Mouse (Mus musculus) kidney, embryonic 15.5 days (tissue): ENCODE data around the gene Lamtor4. TPM values are rescaled to one million over a fixed set of nuclear protein-coding genes. Genes with fewer than 3 reads are reported as not detected.

Source experiments
- ATAC-seq: fragments of 200-750 bp; cut with Nextera tagmentation; replicated peaks from 2 replicates; pipeline ENCODE4 v1.8.0; 2017; ENCODE audit warnings: moderate TSS enrichment; ENCODE audit not compliant: low FRiP score
- H3K27ac ChIP-seq: fragments of 300-500 bp; sonication (generic); 2 replicates; pipeline ENCODE4 v1.5.1; 2015; ENCODE audit warnings: mild to moderate bottlenecking, inconsistent platforms
- H3K27me3 ChIP-seq: fragments of 300-500 bp; sonication (generic); 2 replicates; pipeline ENCODE4 v1.6.1; 2015; ENCODE audit warnings: inconsistent platforms
- H3K36me3 ChIP-seq: fragments of 300-500 bp; sonication (generic); 2 replicates; pipeline ENCODE4 v1.6.1; 2015; ENCODE audit warnings: inconsistent platforms
- H3K4me1 ChIP-seq: fragments of 300-500 bp; sonication (generic); 2 replicates; pipeline ENCODE4 v1.6.1; 2015; ENCODE audit warnings: inconsistent platforms
- H3K4me2 ChIP-seq: fragments of 300-500 bp; sonication (generic); 2 replicates; pipeline ENCODE4 v1.6.1; 2015; ENCODE audit warnings: moderate library complexity, mild to moderate bottlenecking, inconsistent platforms
- H3K4me3 ChIP-seq: fragments of 300-500 bp; sonication (generic); replicated peaks from 2 replicates; pipeline ENCODE4 v1.5.1; 2015; ENCODE audit warnings: mild to moderate bottlenecking, inconsistent platforms
- H3K9ac ChIP-seq: fragments of 300-500 bp; sonication (generic); 2 replicates; pipeline ENCODE4 v1.6.1; 2015; ENCODE audit warnings: mild to moderate bottlenecking, inconsistent platforms
- H3K9me3 ChIP-seq: fragments of 300-500 bp; sonication (generic); replicated peaks from 2 replicates; pipeline ENCODE4 v1.6.1; 2016; ENCODE audit warnings: inconsistent platforms
- WGBS: fragments of 180-500 bp; shearing (Covaris S2); methylation state at CpG from one replicate; pipeline ENCODE4 v1.1.7; 2015; ENCODE audit warnings: mixed read lengths; 5-methylcytosine and 5-hydroxymethylcytosine counted together
- polyA plus RNA-seq: library from polyadenylated mRNA; unstranded; fragments of >200 nt; fragmentation: Nextera tagmentation; extraction: Ambion mirVana; gene quantifications from 2 replicates; pipeline ENCODE4 v1.2.1, GENCODE M21; 2015

Gene Lamtor4
- polyA plus RNA-seq, 1 experiment from 2014 or later, result 57.8 TPM

DNA sequence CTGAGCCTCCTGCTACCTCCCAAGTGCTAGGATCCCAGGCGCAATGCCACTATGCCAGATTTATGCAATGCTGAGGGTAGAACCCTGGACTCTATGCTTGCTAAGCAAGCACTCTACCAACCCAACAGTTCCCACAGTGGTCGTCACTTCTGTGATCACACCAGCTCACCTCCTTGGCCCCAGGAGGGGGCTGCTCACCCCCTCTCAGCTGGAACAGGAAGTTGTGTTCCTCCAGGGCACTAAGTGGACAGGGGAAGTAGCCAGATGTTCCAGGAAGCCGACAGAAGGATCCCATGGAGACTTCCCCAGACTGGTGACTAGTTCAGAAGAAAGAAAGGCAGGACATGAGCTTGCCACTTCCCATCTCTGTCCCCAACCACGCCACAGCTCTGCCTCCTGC, 6.7 kb downstream of the Lamtor4 start:
- peaks cover 60% of the 10 kb centered on the region for H3K36me3 ChIP-seq
- no peaks in the 10 kb centered on the region for H3K9me3 ChIP-seq
- H3K4me1 ChIP-seq, result peaks cover 37% of the 10 kb centered on the region
- peak overlapping the region; percentile 85 for H3K4me2 ChIP-seq
- H3K4me3 ChIP-seq, result 0 out of 2 replicates have a peak overlapping the region, but pooled peaks have one; percentile 79
- H3K27ac ChIP-seq, result no peak overlapping the region
- no peak overlapping the region for H3K9ac ChIP-seq
- no peaks in the 10 kb centered on the region for H3K27me3 ChIP-seq
- 72% methylated on average over 4 of the region's 4 CpGs for WGBS
- ATAC-seq, result no peak

DNA sequence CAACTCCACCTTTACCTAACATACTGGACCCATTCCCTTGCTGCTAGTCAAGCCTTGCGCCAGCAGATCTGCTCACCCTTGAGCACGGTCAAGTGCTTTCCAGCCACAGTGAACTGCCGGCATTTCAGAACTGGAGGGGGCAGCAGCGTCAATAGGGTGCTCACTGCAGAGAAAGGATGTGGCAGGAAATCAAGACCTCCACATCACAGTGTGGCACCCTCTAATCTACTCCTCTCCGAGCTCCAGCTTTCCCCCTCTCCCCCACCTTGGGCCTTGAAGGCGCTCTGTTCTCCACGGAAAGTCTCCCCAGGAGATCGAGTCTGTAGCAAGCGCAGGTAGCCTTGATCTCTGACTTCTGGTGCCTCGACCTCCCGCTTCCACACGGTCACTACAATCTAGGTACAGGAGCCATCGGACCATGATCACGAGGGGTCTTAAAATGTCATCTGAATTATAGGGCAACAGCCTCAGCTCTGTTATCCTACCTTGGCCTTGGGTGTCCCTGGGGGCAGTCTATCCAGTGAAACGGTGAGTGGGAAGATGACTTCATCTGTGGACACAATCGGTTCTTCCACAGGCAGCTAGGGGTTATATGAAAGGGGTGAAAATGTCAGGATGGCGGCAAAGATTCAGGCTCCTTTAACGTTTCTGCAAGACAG, 7.4 kb downstream of the Lamtor4 start:
- Histone ChIP-seq H3K4me1 (peaks cover 37% of the 10 kb centered on the region), H3K27me3 (no peaks in the 10 kb centered on the region), H3K36me3 (peaks cover 58% of the 10 kb centered on the region), H3K27ac (no peak overlapping the region), H3K9ac (peak overlapping the region; percentile 92), H3K9me3 (no peaks in the 10 kb centered on the region), H3K4me3 (peak overlapping the region; percentile 79), H3K4me2 (peak overlapping the region; percentile 85)
- no peak for ATAC-seq
- WGBS, result 58% methylated on average over 18 of the region's 18 CpGs

DNA sequence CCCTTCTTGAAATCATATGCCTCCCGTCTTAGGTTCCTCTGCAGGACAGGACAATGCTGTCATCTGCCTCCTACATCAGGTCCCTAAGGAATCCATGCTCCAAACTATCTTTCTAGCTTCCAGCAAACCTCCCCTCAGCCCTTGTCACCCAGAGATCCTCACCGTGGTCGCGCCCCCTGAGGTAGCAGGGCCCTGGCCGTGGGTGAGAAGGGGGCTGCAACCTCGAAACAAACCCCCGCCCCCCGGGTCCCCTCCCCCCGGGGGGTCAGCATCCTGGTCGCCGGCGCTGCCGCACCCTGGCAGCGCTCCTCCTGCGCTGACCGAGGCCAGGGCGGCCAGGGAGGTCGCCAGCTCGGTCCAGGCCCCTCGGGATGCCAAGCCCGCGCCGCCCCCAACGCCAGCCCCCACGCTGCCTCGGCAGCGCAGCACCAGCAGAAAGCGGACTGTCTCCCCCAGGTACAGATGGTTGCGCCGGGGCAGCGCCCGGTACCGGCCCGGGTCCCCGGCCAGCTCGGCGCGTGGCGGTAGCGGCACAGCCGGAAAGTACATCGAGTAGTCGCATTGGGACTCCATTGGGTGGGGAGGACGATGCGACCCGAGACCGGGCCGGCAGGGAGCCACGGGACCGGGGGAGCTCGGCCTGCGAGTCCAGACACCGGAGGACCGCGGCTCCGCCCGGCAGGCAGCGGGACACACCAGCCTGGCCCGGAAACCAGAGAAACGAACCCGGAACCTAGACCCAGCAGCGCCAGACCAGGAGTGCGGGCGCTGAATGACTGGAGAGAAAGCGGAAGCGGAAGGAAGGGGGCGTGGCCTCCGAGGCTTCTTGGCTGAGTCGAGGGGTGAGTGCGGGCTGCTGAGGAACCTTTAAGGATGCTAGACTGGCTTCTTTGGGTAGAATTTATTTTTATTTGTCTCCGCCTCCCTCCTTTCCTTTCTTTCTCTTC, 8.3 kb downstream of the Lamtor4 start, which contains the start of gene BC037034:
Gene BC037034 (minus strand): TSS at position 774 of the 947 bp plus-strand sequence.
- ATAC-seq, result peak; percentile 92
- H3K4me3 ChIP-seq, result peak within 1 kb of the TSS; percentile 79
- peaks cover 37% of the 10 kb centered on the region for H3K4me1 ChIP-seq
- no peaks in the 10 kb centered on the region for H3K27me3 ChIP-seq
- no peaks in the 10 kb centered on the region for H3K9me3 ChIP-seq
- peak within 1 kb of the TSS; percentile 92 for H3K9ac ChIP-seq
- H3K27ac ChIP-seq, result peak within 1 kb of the TSS; percentile 82
- peaks cover 51% of the 10 kb centered on the region for H3K36me3 ChIP-seq
- WGBS, result under 1% methylated on average over 64 of the region's 71 CpGs
- H3K4me2 ChIP-seq, result peak within 1 kb of the TSS; percentile 85

DNA sequence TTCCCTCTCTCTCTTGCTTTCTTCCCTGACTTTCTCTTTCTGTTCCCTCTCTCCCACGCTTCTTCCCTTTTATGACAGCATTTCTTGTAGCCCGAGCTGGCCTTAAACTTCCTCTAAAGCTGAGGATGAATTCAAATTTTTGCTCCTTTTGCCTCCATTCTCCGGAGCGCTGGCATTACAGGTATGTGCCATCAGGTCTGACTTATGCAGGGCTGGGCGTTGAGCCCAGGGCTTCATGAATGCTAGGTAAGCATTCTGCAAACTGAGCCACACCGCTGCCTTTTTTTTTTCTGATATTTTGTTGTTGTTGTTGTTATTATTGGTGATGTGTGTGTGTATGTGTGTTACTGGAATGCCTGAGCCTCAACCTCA, 8.9 kb downstream of the Lamtor4 start:
- Histone ChIP-seq H3K4me1 (peaks cover 31% of the 10 kb centered on the region), H3K4me2 (peak overlapping the region; percentile 85), H3K9ac (peak overlapping the region; percentile 92), H3K9me3 (no peaks in the 10 kb centered on the region), H3K36me3 (peaks cover 44% of the 10 kb centered on the region), H3K27ac (peak overlapping the region; percentile 82), H3K27me3 (no peaks in the 10 kb centered on the region), H3K4me3 (peak overlapping the region; percentile 79)
- ATAC-seq, result no peak
- 10% methylated on average over 6 of the region's 6 CpGs for WGBS

DNA sequence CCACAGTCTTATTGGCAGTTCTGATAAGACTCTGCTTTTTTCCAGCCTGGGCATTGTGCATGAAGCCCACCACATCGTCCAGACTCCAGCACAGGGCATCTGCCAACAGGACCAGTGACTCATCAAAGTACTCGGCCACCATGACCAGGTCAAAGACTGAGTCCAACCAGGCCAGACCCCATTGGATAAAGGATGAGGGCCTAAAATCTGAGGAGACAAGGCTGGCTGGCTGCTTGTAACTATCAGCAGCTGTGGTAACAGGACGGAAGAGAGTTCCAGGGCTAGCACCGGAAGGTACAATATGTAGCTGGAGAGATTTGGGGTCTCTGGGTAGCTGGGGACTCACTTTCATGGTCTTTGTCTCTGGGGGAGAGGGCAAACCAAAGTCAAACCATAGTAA, 10.4 kb downstream of the Lamtor4 start:
- WGBS, result 96% methylated on average over 4 of the region's 4 CpGs
- Histone ChIP-seq H3K9ac (no peak overlapping the region), H3K4me3 (no peak overlapping the region), H3K9me3 (no peaks in the 10 kb centered on the region), H3K36me3 (peaks cover 29% of the 10 kb centered on the region), H3K27ac (no peak overlapping the region), H3K4me1 (peaks cover 28% of the 10 kb centered on the region), H3K4me2 (no peak overlapping the region), H3K27me3 (no peaks in the 10 kb centered on the region)
- ATAC-seq, result no peak

DNA sequence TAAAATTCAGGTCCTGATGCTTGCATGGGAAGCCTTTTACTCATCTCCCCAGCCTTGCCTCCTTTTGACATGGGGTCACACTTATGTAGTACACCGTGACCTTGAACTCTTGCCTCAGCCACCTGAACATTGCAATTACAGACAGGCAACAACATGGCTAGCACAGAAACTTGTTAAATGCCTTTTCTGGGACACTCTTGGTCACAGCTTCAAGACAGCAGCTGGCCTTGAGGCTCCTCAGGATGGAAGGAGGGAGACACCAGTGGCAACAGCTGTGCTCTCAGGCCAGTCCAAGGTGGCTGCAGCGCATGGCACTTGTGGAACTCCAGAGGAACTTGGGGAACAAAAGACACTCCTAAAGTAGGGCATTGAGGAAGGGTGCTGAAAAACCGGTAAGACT, 11.8 kb downstream of the Lamtor4 start:
- ATAC-seq, result no peak
- no peaks in the 10 kb centered on the region for H3K27me3 ChIP-seq
- peaks cover 25% of the 10 kb centered on the region for H3K4me1 ChIP-seq
- WGBS, result 89% methylated on average over 3 of the region's 3 CpGs
- peaks cover 15% of the 10 kb centered on the region for H3K36me3 ChIP-seq
- H3K27ac ChIP-seq, result no peak overlapping the region
- no peak overlapping the region for H3K9ac ChIP-seq
- no peaks in the 10 kb centered on the region for H3K9me3 ChIP-seq
- H3K4me3 ChIP-seq, result no peak overlapping the region
- H3K4me2 ChIP-seq, result no peak overlapping the region

DNA sequence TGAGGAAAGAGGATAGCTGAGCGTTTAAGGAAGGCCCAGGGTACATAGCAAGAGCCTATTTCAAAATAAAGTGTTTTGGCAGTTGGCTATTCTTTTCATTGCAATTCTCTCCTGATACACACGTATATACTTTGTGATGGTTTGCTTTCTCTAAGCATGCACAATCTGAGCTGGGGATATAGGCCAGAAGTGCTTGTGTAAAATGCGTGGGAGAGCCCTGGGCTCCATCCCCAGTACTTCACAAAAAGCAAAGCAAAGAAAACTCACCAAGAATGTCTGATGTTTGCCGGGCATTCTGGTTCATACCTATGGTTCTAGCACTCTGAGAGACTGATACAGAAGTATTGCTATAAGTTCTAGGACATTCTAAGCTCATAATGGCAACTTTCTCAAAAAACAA, 13.7 kb downstream of the Lamtor4 start:
- no peaks in the 10 kb centered on the region for H3K27me3 ChIP-seq
- 78% methylated on average over 4 of the region's 4 CpGs for WGBS
- H3K9me3 ChIP-seq, result no peaks in the 10 kb centered on the region
- no peak overlapping the region for H3K27ac ChIP-seq
- ATAC-seq, result no peak
- H3K4me1 ChIP-seq, result peaks cover 25% of the 10 kb centered on the region
- H3K4me2 ChIP-seq, result no peak overlapping the region
- peaks cover 12% of the 10 kb centered on the region for H3K36me3 ChIP-seq
- no peak overlapping the region for H3K4me3 ChIP-seq
- H3K9ac ChIP-seq, result no peak overlapping the region

DNA sequence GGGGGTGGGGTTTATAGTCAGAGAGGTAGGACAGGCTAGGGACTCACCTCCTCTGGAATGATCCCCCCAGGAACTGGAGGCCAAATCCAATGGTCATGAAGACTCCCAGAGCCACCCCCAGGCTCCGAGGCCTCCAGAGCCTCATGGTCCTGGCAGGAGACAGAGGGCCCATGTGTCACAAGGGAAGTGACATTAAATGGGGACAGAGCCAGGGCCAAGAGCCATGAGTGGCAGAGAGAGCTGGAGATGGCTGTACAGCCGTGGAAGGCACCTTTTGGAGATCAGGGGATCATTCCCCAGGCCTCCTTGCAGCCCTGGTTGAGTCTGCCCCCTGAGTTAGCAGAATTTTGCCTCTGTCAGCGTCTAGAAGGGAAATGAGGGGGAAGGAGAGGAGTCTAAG, 15.9 kb downstream of the Lamtor4 start:
- H3K4me2 ChIP-seq, result no peak overlapping the region
- 45% methylated on average over 3 of the region's 3 CpGs for WGBS
- peaks cover 32% of the 10 kb centered on the region for H3K4me1 ChIP-seq
- H3K27ac ChIP-seq, result no peak overlapping the region
- H3K27me3 ChIP-seq, result no peaks in the 10 kb centered on the region
- ATAC-seq, result no peak
- H3K9ac ChIP-seq, result no peak overlapping the region
- no peak overlapping the region for H3K4me3 ChIP-seq
- peaks cover 9% of the 10 kb centered on the region for H3K36me3 ChIP-seq
- no peaks in the 10 kb centered on the region for H3K9me3 ChIP-seq

DNA sequence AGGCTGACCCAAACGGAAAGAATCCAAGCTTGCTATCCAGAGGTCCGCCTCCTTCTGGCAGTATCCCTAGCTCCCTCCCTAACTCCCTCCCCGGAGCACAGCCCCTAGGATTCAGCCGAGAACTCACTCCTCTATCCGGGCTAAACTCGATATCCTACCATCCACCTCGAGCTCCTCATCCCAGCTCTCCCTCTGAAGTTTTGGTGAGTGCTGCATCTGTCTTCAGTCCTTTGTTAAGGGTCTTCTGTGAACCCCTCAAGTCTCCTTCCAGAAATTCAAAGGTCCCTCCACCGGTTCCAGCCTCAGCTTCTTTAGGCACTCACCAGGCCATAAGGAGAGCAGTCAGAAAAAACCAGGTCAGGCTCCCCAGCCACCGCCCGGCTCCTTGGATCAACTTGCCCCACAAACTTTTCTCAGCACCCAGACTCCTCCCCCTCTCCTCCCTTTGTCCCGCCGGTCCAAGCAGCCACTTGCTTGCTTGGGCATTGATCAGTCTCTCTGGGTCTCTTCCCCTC, 17.2 kb downstream of the Lamtor4 start, which contains the start of gene Gal3st4:
Gene Gal3st4 (minus strand): TSS at position 432 of the 515 bp plus-strand sequence.
- H3K9ac ChIP-seq, result peak within 1 kb of the TSS; percentile 23
- peak within 1 kb of the TSS; percentile 30 for H3K4me3 ChIP-seq
- H3K36me3 ChIP-seq, result peaks cover 14% of the 10 kb centered on the region
- WGBS, result 3% methylated on average over 12 of the region's 12 CpGs
- peak within 1 kb of the TSS; percentile 77 for H3K27ac ChIP-seq
- H3K27me3 ChIP-seq, result no peaks in the 10 kb centered on the region
- peak within 1 kb of the TSS; percentile 52 for H3K4me2 ChIP-seq
- peaks cover 39% of the 10 kb centered on the region for H3K4me1 ChIP-seq
- H3K9me3 ChIP-seq, result no peaks in the 10 kb centered on the region
- 0 out of 2 replicates have a peak, but pooled peaks have one; percentile 34 for ATAC-seq

DNA sequence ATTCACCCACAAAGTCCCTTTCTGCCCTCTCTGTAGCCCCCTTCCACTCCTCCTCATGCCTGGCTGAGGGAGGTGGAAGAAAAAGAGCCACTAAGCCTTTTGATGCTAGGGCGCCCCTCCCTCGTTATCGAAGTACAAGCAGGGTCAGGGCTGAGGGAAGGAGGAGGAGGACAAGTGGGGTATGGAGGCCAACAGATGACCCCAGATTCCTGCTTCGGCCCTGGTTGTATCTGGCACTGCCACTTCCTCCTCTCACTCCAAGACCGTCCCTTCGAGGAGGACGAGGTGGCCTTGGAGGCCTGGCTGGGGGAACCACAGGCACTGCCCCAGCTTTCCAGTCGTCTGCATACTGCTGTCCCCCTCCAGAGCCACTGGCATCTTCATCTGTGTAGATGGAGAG, 18.9 kb downstream of the Lamtor4 start:
- 72% methylated on average over 8 of the region's 8 CpGs for WGBS
- no peak for ATAC-seq

DNA sequence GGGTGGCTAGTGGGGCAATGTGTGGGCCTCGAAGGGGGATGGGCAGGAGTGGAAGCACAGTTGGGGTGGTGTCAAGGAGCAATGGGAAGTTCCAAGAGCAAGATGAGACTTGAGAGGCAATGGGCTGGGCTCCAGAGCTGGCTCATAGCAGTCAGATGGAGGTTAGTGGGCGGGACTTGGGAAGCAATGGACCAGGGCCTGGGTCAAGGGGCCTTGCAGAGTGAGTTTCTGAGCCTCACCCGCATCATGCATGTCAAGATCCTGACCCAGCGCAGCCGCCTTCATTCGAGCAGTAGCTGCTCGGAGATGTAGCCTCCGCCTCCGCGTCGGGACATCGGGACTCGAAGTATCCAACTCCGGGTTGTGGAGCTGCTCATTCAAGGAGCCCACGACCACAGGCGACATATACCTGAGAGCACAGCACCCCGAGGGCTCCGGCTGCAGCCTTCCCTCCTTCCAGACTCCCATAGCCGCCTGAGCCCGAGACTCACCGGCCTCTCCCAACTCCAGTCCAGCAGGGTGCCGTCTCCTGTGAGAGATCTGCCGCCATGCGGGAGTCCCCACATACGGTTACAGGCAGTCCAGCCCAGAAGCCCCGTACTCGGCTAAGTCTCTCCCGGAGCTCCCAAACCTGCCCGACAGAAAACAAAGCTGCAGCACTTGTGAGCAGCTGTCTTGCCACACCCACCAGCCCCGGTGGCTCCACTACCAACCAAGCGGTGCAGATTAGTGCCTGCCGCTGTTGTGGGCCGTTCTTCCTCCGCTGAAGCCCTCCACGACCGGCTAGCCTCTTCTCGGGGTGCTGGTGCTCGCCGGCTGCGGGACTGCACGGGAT, 20.2 kb downstream of the Lamtor4 start:
- peaks cover 17% of the 10 kb centered on the region for H3K36me3 ChIP-seq
- H3K9me3 ChIP-seq, result peaks cover 2% of the 10 kb centered on the region; the same call in 1 of the 2 replicates
- 21% methylated on average over 41 of the region's 41 CpGs for WGBS
- H3K27ac ChIP-seq, result peak overlapping the region; percentile 59
- peak overlapping the region; percentile 42 for H3K9ac ChIP-seq
- 0 out of 2 replicates have a peak, but pooled peaks have one; percentile 10 for ATAC-seq
- H3K4me1 ChIP-seq, result peaks cover 59% of the 10 kb centered on the region
- H3K4me3 ChIP-seq, result peak overlapping the region; percentile 24
- H3K27me3 ChIP-seq, result no peaks in the 10 kb centered on the region
- peak overlapping the region; percentile 59 for H3K4me2 ChIP-seq

More for the DNA sequence above, 18.9 kb downstream of the Lamtor4 start:
- Histone ChIP-seq H3K4me3 (no peak overlapping the region), H3K27me3 (no peaks in the 10 kb centered on the region), H3K9ac (no peak overlapping the region), H3K4me1 (peaks cover 52% of the 10 kb centered on the region), H3K4me2 (no peak overlapping the region), H3K9me3 (no peaks in the 10 kb centered on the region), H3K36me3 (peaks cover 17% of the 10 kb centered on the region), H3K27ac (no peak overlapping the region)
